Mouse (Mus musculus) thymus, adult 2 months (tissue): ENCODE results near the gene Kat5. TPM values are rescaled to one million over a fixed set of nuclear protein-coding genes. Genes with fewer than 3 reads are reported as not detected.

Experiments used
- DNase-seq: peaks from one replicate; pipeline ENCODE4 v3.0.0; 2021
- H3K27ac ChIP-seq: fragments of 200-500 bp; 2 replicates; pipeline ENCODE4 v1.5.1; 2012; ENCODE audit warnings: low read length, control low read depth; ENCODE audit not compliant: control insufficient read depth, insufficient read depth
- H3K27me3 ChIP-seq: fragments of 200-500 bp; 2 replicates; pipeline ENCODE4 v1.6.1; 2012; ENCODE audit warnings: mild to moderate bottlenecking, low read length, moderate library complexity, mixed read lengths; ENCODE audit not compliant: control insufficient read depth, insufficient read depth
- H3K36me3 ChIP-seq: fragments of 200-500 bp; 2 replicates; pipeline ENCODE4 v1.6.1; 2012; ENCODE audit warnings: mild to moderate bottlenecking, low read length, moderate library complexity; ENCODE audit not compliant: control insufficient read depth, insufficient read depth
- H3K4me1 ChIP-seq: fragments of 200-500 bp; replicated peaks from 2 replicates; pipeline ENCODE4 v1.6.1; 2012; ENCODE audit warnings: low read length; ENCODE audit not compliant: control insufficient read depth, insufficient read depth
- H3K4me3 ChIP-seq: fragments of 200-500 bp; 2 replicates; pipeline ENCODE4 v1.5.1; 2012; ENCODE audit warnings: mild to moderate bottlenecking, low read length, control low read depth, moderate library complexity; ENCODE audit not compliant: control insufficient read depth, insufficient read depth
- CTCF ChIP-seq: fragments of 200-500 bp; IDR thresholded peaks from 2 replicates; pipeline ENCODE4 v1.5.1; 2012; ENCODE audit warnings: mild to moderate bottlenecking, control low read depth, low read length, moderate library complexity, borderline replicate concordance; ENCODE audit not compliant: control insufficient read depth, poor library complexity, insufficient read depth; ENCODE audit errors: extremely low read depth
- POLR2A ChIP-seq: fragments of 200-500 bp; IDR thresholded peaks from 2 replicates; pipeline ENCODE4 v1.6.1; 2012; ENCODE audit warnings: mild to moderate bottlenecking, low read length, control low read depth, moderate library complexity; ENCODE audit not compliant: control insufficient read depth, poor library complexity, insufficient read depth; ENCODE audit errors: extremely low read depth
- WGBS: fragments of 180-500 bp; shearing (Covaris S2); methylation state at CpG from one replicate; pipeline ENCODE4 v1.1.7; 2018; 5-methylcytosine and 5-hydroxymethylcytosine counted together
- polyA plus RNA-seq: library from polyadenylated mRNA; depleted of rRNA; stranded (reverse); fragments of >200 nt; gene quantifications from 2 replicates; pipeline ENCODE4 v1.2.3, GENCODE M21; 2012

The Kat5 gene
- polyA plus RNA-seq, 1 experiment: 90.0 TPM

DNA sequence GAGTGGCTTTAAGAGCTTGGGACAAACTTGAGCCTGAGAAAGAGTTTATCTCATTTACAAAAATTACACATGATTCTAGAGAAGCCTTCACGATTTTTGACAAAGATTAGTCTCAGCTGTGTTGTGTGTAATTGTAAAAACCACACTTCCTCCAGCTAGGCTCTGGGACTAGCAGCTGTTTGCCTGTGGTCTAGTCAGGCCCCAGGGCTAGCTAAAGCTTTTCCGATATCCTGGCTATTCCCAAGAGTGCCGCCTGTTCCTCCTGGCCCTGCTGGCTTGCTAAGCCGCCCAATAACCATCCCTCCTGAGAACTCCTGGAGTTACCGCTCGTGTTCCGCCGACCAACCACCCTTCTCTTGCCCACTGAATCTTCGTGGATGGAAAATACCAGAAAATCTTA lies 22.1 kb upstream of the Kat5 start:
- H3K27ac ChIP-seq: no peak overlapping the region
- no peak for TF ChIP-seq POLR2A
- no peak for TF ChIP-seq CTCF
- no peak overlapping the region for H3K4me3 ChIP-seq
- no peaks in the 10 kb centered on the region for H3K27me3 ChIP-seq
- peaks cover 6% of the 10 kb centered on the region for H3K4me1 ChIP-seq
- H3K36me3 ChIP-seq: no peaks in the 10 kb centered on the region
- 62% methylated on average over 9 of the region's 9 CpGs for WGBS
- DNase-seq: no peak

DNA sequence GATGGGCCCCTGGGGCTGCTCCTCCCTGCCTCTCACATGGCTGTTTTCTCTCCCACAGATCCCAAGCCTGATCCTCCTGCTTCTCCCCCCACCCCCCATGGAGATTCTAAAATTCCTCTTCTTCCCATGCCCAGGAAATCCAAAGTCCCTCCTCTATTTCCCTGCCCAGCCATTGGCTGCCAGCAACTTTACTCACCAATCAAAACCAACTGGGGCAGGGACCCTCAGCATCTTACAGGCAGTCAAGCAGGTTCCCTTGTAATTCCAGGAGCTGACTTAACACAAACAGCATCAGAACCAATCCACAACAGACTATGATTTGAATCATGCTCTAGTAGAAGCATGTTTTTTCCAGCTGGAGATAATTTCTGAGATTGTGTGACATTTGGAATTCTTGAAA lies 19.9 kb upstream of the Kat5 start:
- Histone ChIP-seq H3K27ac (no peak overlapping the region), H3K27me3 (no peaks in the 10 kb centered on the region), H3K36me3 (no peaks in the 10 kb centered on the region), H3K4me3 (no peak overlapping the region), H3K4me1 (no peaks in the 10 kb centered on the region)
- no peak for TF ChIP-seq POLR2A
- no peak for DNase-seq

DNA sequence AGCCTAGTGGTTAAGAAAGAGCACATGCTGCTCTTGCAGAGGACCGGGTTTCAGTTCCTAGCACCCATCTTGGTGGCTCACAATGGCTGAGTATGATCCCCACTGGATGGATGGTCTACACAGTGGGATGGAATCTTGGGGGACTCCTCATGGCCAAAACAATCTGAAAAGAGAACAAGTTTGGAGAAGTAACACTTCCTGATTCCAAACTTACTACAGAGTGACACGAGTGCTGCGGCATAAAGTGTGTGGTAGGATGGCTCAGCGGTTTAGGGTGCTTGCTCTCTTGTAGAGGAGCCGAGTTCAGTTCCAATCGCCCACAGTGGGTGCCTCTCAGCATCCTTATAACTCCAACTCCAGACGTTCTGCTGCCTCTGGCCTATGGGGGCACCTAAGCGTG lies 15.3 kb upstream of the Kat5 start:
- Histone ChIP-seq H3K4me3 (no peak overlapping the region), H3K36me3 (no peaks in the 10 kb centered on the region), H3K27me3 (no peaks in the 10 kb centered on the region), H3K27ac (no peak overlapping the region), H3K4me1 (no peaks in the 10 kb centered on the region)
- WGBS: 77% methylated on average over 8 of the region's 8 CpGs
- TF ChIP-seq CTCF (no peak), POLR2A (no peak)
- DNase-seq: no peak

DNA sequence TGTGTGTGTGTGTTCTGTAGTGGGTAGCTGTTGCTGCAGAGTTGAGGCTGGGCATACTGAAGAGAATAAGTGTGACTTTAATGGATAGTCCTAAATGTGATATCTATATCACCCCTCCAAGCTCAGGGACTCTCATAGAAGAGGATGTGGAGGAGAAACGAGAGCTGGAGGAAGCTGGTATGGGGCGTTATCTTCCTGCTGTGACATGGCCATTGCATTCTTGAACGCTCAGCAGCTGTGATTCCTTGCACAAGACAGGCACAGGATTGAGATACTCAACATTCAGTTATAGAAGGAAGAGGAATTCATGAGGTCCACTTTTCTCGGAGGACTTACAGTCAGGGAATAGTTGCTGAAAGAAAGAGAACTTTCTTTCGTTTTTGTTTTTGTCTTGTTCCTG lies 11.8 kb upstream of the Kat5 start:
- TF ChIP-seq CTCF (no peak), POLR2A (no peak)
- Histone ChIP-seq H3K4me1 (no peaks in the 10 kb centered on the region), H3K36me3 (no peaks in the 10 kb centered on the region), H3K27ac (no peak overlapping the region), H3K27me3 (no peaks in the 10 kb centered on the region), H3K4me3 (no peak overlapping the region)
- DNase-seq: no peak
- WGBS: 69% methylated on average over 5 of the region's 5 CpGs

DNA sequence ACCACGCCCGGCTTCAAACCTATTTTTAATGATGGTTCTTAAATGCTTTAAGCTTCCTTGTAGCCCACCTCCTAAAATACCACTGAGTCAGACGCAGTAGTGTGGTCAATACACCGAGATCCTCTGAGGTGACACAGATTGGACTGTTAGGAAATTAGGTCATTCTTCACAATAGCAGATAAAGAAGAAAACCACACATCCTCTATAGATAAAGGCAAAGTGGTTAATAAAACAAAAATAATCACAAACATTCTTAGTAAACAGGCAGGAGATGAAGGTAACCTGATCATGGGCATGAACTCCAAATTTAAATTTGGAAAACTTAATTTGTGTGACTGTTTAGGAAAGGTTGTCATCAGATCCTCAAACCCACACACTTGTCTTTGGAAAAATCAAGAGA lies 10.0 kb upstream of the Kat5 start:
- WGBS: 78% methylated on average over 4 of the region's 4 CpGs
- DNase-seq: no peak

DNA sequence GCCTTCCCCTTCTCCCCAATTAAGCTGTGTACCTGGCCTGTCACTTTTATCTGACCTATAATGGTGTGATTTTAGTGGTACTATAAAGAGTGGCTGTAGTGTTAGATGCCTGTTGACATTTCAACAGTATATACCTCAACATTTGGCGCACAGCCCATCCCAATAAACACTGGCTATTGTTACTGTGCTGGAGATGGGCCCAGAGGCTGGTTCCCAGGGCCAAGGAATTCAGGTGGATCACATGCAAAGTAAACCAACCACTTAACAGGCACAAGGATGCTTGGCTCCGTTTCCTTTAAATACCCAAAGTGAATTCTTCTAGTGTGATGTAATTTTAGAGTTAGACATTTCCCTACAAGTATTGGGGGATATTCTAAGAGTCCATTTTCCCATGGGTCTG lies 4.9 kb upstream of the Kat5 start:
- no peak for DNase-seq
- Histone ChIP-seq H3K27ac (no peak overlapping the region), H3K4me1 (peaks cover 5% of the 10 kb centered on the region), H3K27me3 (no peaks in the 10 kb centered on the region), H3K4me3 (no peak overlapping the region), H3K36me3 (no peaks in the 10 kb centered on the region)
- TF ChIP-seq POLR2A: no peak
- no peak for TF ChIP-seq CTCF
- WGBS: 90% methylated on average over 2 of the region's 2 CpGs

More for the DNA sequence above, 10.0 kb upstream of the Kat5 start:
- Histone ChIP-seq H3K4me1 (no peaks in the 10 kb centered on the region), H3K27me3 (no peaks in the 10 kb centered on the region), H3K4me3 (no peak overlapping the region), H3K36me3 (no peaks in the 10 kb centered on the region), H3K27ac (no peak overlapping the region)
- TF ChIP-seq POLR2A: no peak
- no peak for TF ChIP-seq CTCF

DNA sequence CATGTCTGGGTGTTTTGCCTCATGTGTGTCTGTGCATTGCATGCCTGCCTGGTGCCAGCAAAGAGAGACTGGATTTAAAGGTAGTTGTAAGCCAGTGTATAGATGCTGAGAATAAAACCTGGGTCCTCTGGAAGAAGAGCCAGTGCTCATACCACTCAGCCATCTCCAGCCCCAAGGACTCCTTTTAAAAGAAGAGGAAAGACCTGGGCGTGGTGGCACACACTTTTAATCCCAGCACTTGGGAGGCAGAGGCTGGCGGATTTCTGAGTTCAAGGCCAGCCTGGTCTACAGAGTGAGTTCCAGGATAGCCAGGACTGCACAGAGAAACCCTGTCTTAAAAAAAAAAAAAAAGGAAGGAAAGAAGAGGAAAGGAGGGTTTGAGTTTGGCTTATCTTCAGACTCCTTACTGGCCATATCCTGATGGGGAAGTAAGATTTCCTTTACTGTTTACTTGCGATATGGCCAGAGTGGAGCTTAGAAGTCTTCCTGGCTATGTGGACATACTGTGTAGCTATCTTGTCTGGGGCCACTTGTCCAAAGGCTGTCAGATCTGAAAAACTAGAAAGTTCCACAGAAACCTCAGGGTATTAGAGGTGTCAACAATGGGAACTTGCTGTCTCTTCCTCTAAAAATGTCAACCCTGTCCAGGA lies 2.9 kb upstream of the Kat5 start:
- DNase-seq: no peak
- no peak overlapping the region for H3K4me3 ChIP-seq
- H3K27me3 ChIP-seq: no peaks in the 10 kb centered on the region
- H3K4me1 ChIP-seq: peaks cover 15% of the 10 kb centered on the region
- WGBS: 67% methylated on average over 3 of the region's 3 CpGs
- H3K36me3 ChIP-seq: peaks cover 6% of the 10 kb centered on the region; the same call in 1 of the 2 replicates
- no peak for TF ChIP-seq POLR2A
- TF ChIP-seq CTCF: no peak
- H3K27ac ChIP-seq: no peak overlapping the region
